Mouse (Mus musculus) embryonic facial prominence, embryonic 15.5 days (tissue): ENCODE data around the gene Zfp869. TPM values are rescaled to one million over a fixed set of nuclear protein-coding genes. Genes with fewer than 3 reads are reported as not detected.
"Not testable (repeated sequence)": the region's sequence is repeated elsewhere in the genome, so short reads cannot be mapped to it uniquely, and the experiment has no call there.

ENCODE experiments used
- ATAC-seq: fragments of 200-750 bp; cut with Nextera tagmentation; 2 replicates; pipeline ENCODE4 v1.8.0; 2017; ENCODE audit warnings: low read depth, moderate TSS enrichment; ENCODE audit not compliant: insufficient number of reproducible peaks, low FRiP score, low TSS enrichment
- H3K27ac ChIP-seq: fragments of 300-500 bp; sonication (generic); replicated peaks from 2 replicates; pipeline ENCODE4 v1.5.1; 2015; ENCODE audit warnings: mild to moderate bottlenecking, inconsistent platforms
- H3K27me3 ChIP-seq: fragments of 300-500 bp; sonication (generic); 2 replicates; pipeline ENCODE4 v1.6.1; 2015; ENCODE audit warnings: inconsistent platforms
- H3K36me3 ChIP-seq: fragments of 300-500 bp; sonication (generic); 2 replicates; pipeline ENCODE4 v1.6.1; 2015; ENCODE audit warnings: mild to moderate bottlenecking, inconsistent platforms
- H3K4me1 ChIP-seq: fragments of 300-500 bp; sonication (generic); 2 replicates; pipeline ENCODE4 v1.6.1; 2015; ENCODE audit warnings: inconsistent platforms
- H3K4me2 ChIP-seq: fragments of 300-500 bp; sonication (generic); replicated peaks from 2 replicates; pipeline ENCODE4 v1.6.1; 2015; ENCODE audit warnings: mild to moderate bottlenecking, inconsistent platforms
- H3K4me3 ChIP-seq: fragments of 300-500 bp; sonication (generic); replicated peaks from 2 replicates; pipeline ENCODE4 v1.5.1; 2015; ENCODE audit warnings: mild to moderate bottlenecking, inconsistent platforms
- H3K9ac ChIP-seq: fragments of 300-500 bp; sonication (generic); 2 replicates; pipeline ENCODE4 v1.6.1; 2015; ENCODE audit warnings: inconsistent platforms
- H3K9me3 ChIP-seq: fragments of 300-500 bp; sonication (generic); replicated peaks from 2 replicates; pipeline ENCODE4 v1.6.1; 2016; ENCODE audit warnings: inconsistent platforms
- WGBS: fragments of 180-500 bp; shearing (Covaris S2); methylation state at CpG from one replicate; pipeline ENCODE4 v1.1.7; 2015; 5-methylcytosine and 5-hydroxymethylcytosine counted together
- polyA plus RNA-seq: library from polyadenylated mRNA; unstranded; fragments of >200 nt; fragmentation: Nextera tagmentation; extraction: Ambion mirVana; gene quantifications from 2 replicates; pipeline ENCODE4 v1.2.1, GENCODE M21; 2015

Zfp869 gene
- polyA plus RNA-seq, 1 experiment from 2014 or later = 28.6 TPM

DNA sequence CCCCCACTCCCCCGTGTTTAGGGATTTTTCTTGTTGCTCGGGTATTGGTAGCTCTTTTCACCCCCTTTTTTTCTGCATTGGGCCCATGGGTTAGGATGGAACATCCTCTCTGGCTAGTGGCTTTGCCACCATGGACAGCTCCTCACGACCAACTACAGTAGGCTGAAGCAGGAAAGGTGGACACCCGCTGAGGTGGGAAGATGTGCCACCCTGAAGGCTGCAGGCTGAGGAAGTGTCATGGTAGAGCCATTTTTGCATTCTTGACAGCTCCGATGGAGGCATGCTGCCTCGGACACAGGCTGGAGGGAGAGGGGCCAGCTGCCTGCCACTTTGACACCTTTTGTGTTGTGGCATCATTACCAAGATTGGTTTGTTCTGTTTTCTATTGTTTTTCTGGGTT lies 8.7 kb downstream of the Zfp869 start:
- Histone ChIP-seq H3K4me1 (no peaks in the 10 kb centered on the region), H3K4me2 (no peak overlapping the region), H3K9ac (no peak overlapping the region), H3K27ac (no peak overlapping the region), H3K9me3 (no peaks in the 10 kb centered on the region; the same call in none of the 2 replicates), H3K27me3 (no peaks in the 10 kb centered on the region), H3K4me3 (no peak overlapping the region), H3K36me3 (peaks cover 46% of the 10 kb centered on the region)
- ATAC-seq = no peak
- 70% methylated on average over 6 of the region's 6 CpGs for WGBS

DNA sequence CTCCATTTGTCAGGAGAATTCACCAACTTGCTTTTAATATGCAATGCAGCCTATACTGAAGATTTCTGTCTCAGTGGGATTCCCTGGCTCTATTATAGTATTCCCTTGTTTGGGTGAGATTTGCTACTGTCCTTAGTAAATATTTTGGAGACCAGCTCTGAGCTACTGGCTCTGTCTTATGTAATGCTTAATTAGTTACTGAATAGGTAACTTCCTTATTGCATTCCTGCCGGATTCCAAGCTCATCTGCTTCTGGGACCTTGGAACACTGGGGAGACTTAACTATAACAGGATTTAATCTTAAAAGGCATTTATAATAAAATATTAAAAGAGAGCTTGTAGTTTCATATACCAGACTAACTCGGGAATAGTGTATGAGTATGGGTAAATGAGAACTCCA lies 45.5 kb downstream of the Zfp869 start:
- peaks cover 25% of the 10 kb centered on the region for H3K36me3 ChIP-seq
- WGBS = 79% methylated on average over 2 of the region's 2 CpGs
- not testable (repeated sequence) for H3K27me3 ChIP-seq, H3K4me1 ChIP-seq, H3K9me3 ChIP-seq, H3K4me3 ChIP-seq, H3K9ac ChIP-seq, H3K27ac ChIP-seq, ATAC-seq, H3K4me2 ChIP-seq

DNA sequence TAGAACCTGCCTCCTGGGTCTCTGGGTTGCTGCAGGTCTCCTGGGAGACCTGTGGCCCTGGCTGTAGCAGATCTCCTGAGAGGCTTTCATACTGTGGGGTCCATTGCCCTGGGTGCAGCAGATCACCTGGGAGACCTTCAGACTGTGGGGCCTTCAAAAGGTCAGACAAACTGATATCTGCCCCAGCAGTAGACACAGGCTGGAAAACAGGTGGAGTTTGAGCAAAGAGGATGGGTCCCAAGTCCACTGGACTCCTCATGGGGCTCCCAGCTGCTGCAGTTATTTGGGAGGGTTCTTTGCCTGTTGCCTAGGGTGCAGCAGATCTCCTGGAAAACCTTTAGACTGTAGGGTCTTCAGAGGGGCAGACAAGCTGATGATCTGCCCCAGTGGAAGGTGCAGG lies 49.2 kb downstream of the Zfp869 start:
- Histone ChIP-seq H3K9ac (no peak overlapping the region), H3K4me2 (no peak overlapping the region), H3K9me3 (no peaks in the 10 kb centered on the region), H3K36me3 (peaks cover 29% of the 10 kb centered on the region), H3K4me3 (no peak overlapping the region), H3K4me1 (no peaks in the 10 kb centered on the region), H3K27ac (no peak overlapping the region), H3K27me3 (no peaks in the 10 kb centered on the region)
- no peak for ATAC-seq

Other genes starting within 250 kb of the Zfp869 start
- gene Gm7697, start 187.7 kb downstream of the Zfp869 start, polyA plus RNA-seq = not detected in 2 replicates
- gene Zfp868, start 85.2 kb downstream of the Zfp869 start, polyA plus RNA-seq = 20.7 and 23.9 TPM in 2 replicates
- gene Zfp964, start 56.2 kb downstream of the Zfp869 start, polyA plus RNA-seq = 2.1 and 2.6 TPM in 2 replicates
- 6.6 and 7.0 TPM in 2 replicates for gene Zfp963, start 39.2 kb upstream of the Zfp869 start, polyA plus RNA-seq
- gene Gm20422, start 64.2 kb upstream of the Zfp869 start, polyA plus RNA-seq = 0.84 TPM in 1 of 2 replicates, not detected in the other
- 46.5 and 51.9 TPM in 2 replicates for gene Atp13a1, start 80.4 kb upstream of the Zfp869 start, polyA plus RNA-seq
- 28.2 and 30.6 TPM in 2 replicates for gene Zfp866, start 80.5 kb upstream of the Zfp869 start, polyA plus RNA-seq
- 9.4 and 9.5 TPM in 2 replicates for gene Gmip, start 98.0 kb upstream of the Zfp869 start, polyA plus RNA-seq
- 0.33 and 0.54 TPM in 2 replicates for gene Lpar2, start 111.7 kb upstream of the Zfp869 start, polyA plus RNA-seq
- gene Pbx4, start 121.8 kb upstream of the Zfp869 start, polyA plus RNA-seq = 9.6 and 19.4 TPM in 2 replicates
- gene Cilp2, start 177.0 kb upstream of the Zfp869 start, polyA plus RNA-seq = 1.1 and 1.2 TPM in 2 replicates
- gene Tssk6, start 191.5 kb upstream of the Zfp869 start, polyA plus RNA-seq = 3.6 and 4.0 TPM in 2 replicates
- gene Ndufa13, start 191.8 kb upstream of the Zfp869 start, polyA plus RNA-seq = 178 and 188 TPM in 2 replicates
- 4.0 and 5.3 TPM in 2 replicates for gene Yjefn3, start 192.0 kb upstream of the Zfp869 start, polyA plus RNA-seq